Mouse (Mus musculus) neural tube, embryonic 13.5 days (tissue): Measurements from ENCODE around the gene Gm43738. TPM values are rescaled to one million over a fixed set of nuclear protein-coding genes. Genes with fewer than 3 reads are reported as not detected.
"Not testable (repeated sequence)": the region's sequence is repeated elsewhere in the genome, so short reads cannot be mapped to it uniquely, and the experiment has no call there.

ENCODE experiments used
- ATAC-seq: fragments of 200-750 bp; cut with Nextera tagmentation; 2 replicates; pipeline ENCODE4 v1.8.0; 2017; ENCODE audit warnings: low read depth, mild to moderate bottlenecking, moderate TSS enrichment, moderate library complexity
- H3K27ac ChIP-seq: fragments of 300-500 bp; sonication (generic); replicated peaks from 2 replicates; pipeline ENCODE4 v1.5.1; 2015; ENCODE audit warnings: moderate library complexity, mild to moderate bottlenecking, inconsistent platforms
- H3K27me3 ChIP-seq: fragments of 300-500 bp; sonication (generic); 2 replicates; pipeline ENCODE4 v1.6.1; 2015; ENCODE audit warnings: mild to moderate bottlenecking, inconsistent platforms
- H3K36me3 ChIP-seq: fragments of 300-500 bp; sonication (generic); 2 replicates; pipeline ENCODE4 v1.6.1; 2015; ENCODE audit warnings: mild to moderate bottlenecking, inconsistent platforms
- H3K4me1 ChIP-seq: fragments of 300-500 bp; sonication (generic); replicated peaks from 2 replicates; pipeline ENCODE4 v1.6.1; 2015; ENCODE audit warnings: inconsistent platforms
- H3K4me2 ChIP-seq: fragments of 300-500 bp; sonication (generic); 2 replicates; pipeline ENCODE4 v1.6.1; 2015; ENCODE audit warnings: inconsistent platforms, mild to moderate bottlenecking, moderate library complexity
- H3K4me3 ChIP-seq: fragments of 300-500 bp; sonication (generic); 2 replicates; pipeline ENCODE4 v1.5.1; 2015; ENCODE audit warnings: mild to moderate bottlenecking, inconsistent platforms
- H3K9ac ChIP-seq: fragments of 300-500 bp; sonication (generic); 2 replicates; pipeline ENCODE4 v1.6.1; 2015; ENCODE audit warnings: moderate library complexity, mild to moderate bottlenecking, inconsistent platforms
- H3K9me3 ChIP-seq: fragments of 300-500 bp; sonication (generic); 2 replicates; pipeline ENCODE4 v1.6.1; 2016; ENCODE audit warnings: inconsistent platforms
- WGBS: fragments of 180-500 bp; shearing (Covaris S2); methylation state at CpG from one replicate; pipeline ENCODE4 v1.1.7; 2015; 5-methylcytosine and 5-hydroxymethylcytosine counted together
- polyA plus RNA-seq: library from polyadenylated mRNA; unstranded; fragments of >200 nt; fragmentation: Nextera tagmentation; extraction: Ambion mirVana; gene quantifications from 2 replicates; pipeline ENCODE4 v1.2.1, GENCODE M21; 2015

Gene Gm43738
- polyA plus RNA-seq, 1 experiment from 2014 or later = not detected

GRCm38 (mm10) chr3:89084654-89085190 is 16.2 kb downstream of the Gm43738 start:
- H3K9me3 ChIP-seq = no peaks in the 10 kb centered on the region

GRCm38 (mm10) chr3:89084133-89084532 is 16.8 kb downstream of the Gm43738 start:
- peaks cover 14% of the 10 kb centered on the region for H3K4me1 ChIP-seq
- no peak overlapping the region for H3K9ac ChIP-seq
- H3K4me3 ChIP-seq = no peak overlapping the region
- no peak for ATAC-seq
- 78% methylated on average over 2 of the region's 2 CpGs for WGBS
- no peak overlapping the region for H3K27ac ChIP-seq
- H3K9me3 ChIP-seq = no peaks in the 10 kb centered on the region
- no peak overlapping the region for H3K4me2 ChIP-seq
- H3K27me3 ChIP-seq = peaks cover 9% of the 10 kb centered on the region; the same call in 1 of the 2 replicates
- peaks cover 67% of the 10 kb centered on the region for H3K36me3 ChIP-seq

More at GRCm38 (mm10) chr3:89084654-89085190, 16.2 kb downstream of the Gm43738 start:
- no peak overlapping the region for H3K4me2 ChIP-seq
- no peak overlapping the region for H3K4me3 ChIP-seq
- no peak for ATAC-seq
- H3K36me3 ChIP-seq = peaks cover 63% of the 10 kb centered on the region
- H3K4me1 ChIP-seq = peaks cover 19% of the 10 kb centered on the region
- H3K27ac ChIP-seq = no peak overlapping the region
- H3K27me3 ChIP-seq = peaks cover 14% of the 10 kb centered on the region; the same call in 1 of the 2 replicates
- no peak overlapping the region for H3K9ac ChIP-seq
- 85% methylated on average over 12 of the region's 12 CpGs for WGBS

- not testable (repeated sequence) for H3K4me2 ChIP-seq, H3K27ac ChIP-seq, H3K4me3 ChIP-seq, H3K9me3 ChIP-seq, H3K9ac ChIP-seq, H3K4me1 ChIP-seq, ATAC-seq, H3K27me3 ChIP-seq
- H3K36me3 ChIP-seq = peaks cover 63% of the 10 kb centered on the region
Measured at GRCm38 (mm10) chr3:89082287-89082686, 18.6 kb downstream of the Gm43738 start.

- H3K4me3 ChIP-seq = no peak overlapping the region
- WGBS = 90% methylated on average over 9 of the region's 9 CpGs
- no peak for ATAC-seq
- no peak overlapping the region for H3K9ac ChIP-seq
- peaks cover 78% of the 10 kb centered on the region for H3K36me3 ChIP-seq
- no peak overlapping the region for H3K27ac ChIP-seq
- H3K9me3 ChIP-seq = no peaks in the 10 kb centered on the region
- H3K4me2 ChIP-seq = no peak overlapping the region
- no peaks in the 10 kb centered on the region for H3K27me3 ChIP-seq
- no peaks in the 10 kb centered on the region for H3K4me1 ChIP-seq
Measured at GRCm38 (mm10) chr3:89077383-89077782, 23.5 kb downstream of the Gm43738 start.

GRCm38 (mm10) chr3:89067265-89067664 is 33.6 kb downstream of the Gm43738 start:
- Histone ChIP-seq H3K36me3 (peaks cover 96% of the 10 kb centered on the region), H3K9me3 (no peaks in the 10 kb centered on the region), H3K27me3 (no peaks in the 10 kb centered on the region), H3K4me1 (no peaks in the 10 kb centered on the region), H3K4me3 (no peak overlapping the region), H3K27ac (no peak overlapping the region), H3K4me2 (no peak overlapping the region), H3K9ac (no peak overlapping the region)
- ATAC-seq = no peak

GRCm38 (mm10) chr3:89061696-89062095 is 39.2 kb downstream of the Gm43738 start:
- Histone ChIP-seq H3K36me3 (peaks cover 94% of the 10 kb centered on the region), H3K27me3 (no peaks in the 10 kb centered on the region), H3K4me2 (no peak overlapping the region), H3K4me1 (no peaks in the 10 kb centered on the region), H3K9ac (no peak overlapping the region), H3K27ac (no peak overlapping the region), H3K4me3 (no peak overlapping the region), H3K9me3 (no peaks in the 10 kb centered on the region)
- ATAC-seq = no peak
- WGBS = 54% methylated on average over 3 of the region's 3 CpGs

GRCm38 (mm10) chr3:89058783-89059182 is 42.1 kb downstream of the Gm43738 start:
- no peak overlapping the region for H3K4me3 ChIP-seq
- H3K9ac ChIP-seq = no peak overlapping the region
- H3K27ac ChIP-seq = no peak overlapping the region
- no peak overlapping the region for H3K4me2 ChIP-seq
- ATAC-seq = no peak
- H3K27me3 ChIP-seq = no peaks in the 10 kb centered on the region
- H3K9me3 ChIP-seq = no peaks in the 10 kb centered on the region
- 91% methylated on average over 3 of the region's 3 CpGs for WGBS
- H3K36me3 ChIP-seq = peaks cover 96% of the 10 kb centered on the region
- H3K4me1 ChIP-seq = no peaks in the 10 kb centered on the region

- Histone ChIP-seq H3K4me2 (no peak overlapping the region), H3K27me3 (no peaks in the 10 kb centered on the region), H3K9ac (no peak overlapping the region), H3K36me3 (peaks cover 96% of the 10 kb centered on the region), H3K9me3 (no peaks in the 10 kb centered on the region), H3K27ac (no peak overlapping the region), H3K4me3 (no peak overlapping the region), H3K4me1 (no peaks in the 10 kb centered on the region)
- 96% methylated on average over 9 of the region's 9 CpGs for WGBS
- no peak for ATAC-seq
Measured at GRCm38 (mm10) chr3:89058361-89058760, 42.5 kb downstream of the Gm43738 start.

GRCm38 (mm10) chr3:89043359-89043758 is 57.5 kb downstream of the Gm43738 start:
- no peak overlapping the region for H3K4me2 ChIP-seq
- no peaks in the 10 kb centered on the region for H3K27me3 ChIP-seq
- 95% methylated on average over 4 of the region's 4 CpGs for WGBS
- no peak overlapping the region for H3K27ac ChIP-seq
- no peak for ATAC-seq
- peaks cover 79% of the 10 kb centered on the region for H3K36me3 ChIP-seq
- H3K9ac ChIP-seq = no peak overlapping the region
- H3K9me3 ChIP-seq = no peaks in the 10 kb centered on the region
- no peak overlapping the region for H3K4me3 ChIP-seq
- no peaks in the 10 kb centered on the region for H3K4me1 ChIP-seq

Other genes with a start within 250 kb of the Gm43738 start
- 41.1 and 45.3 TPM in 2 replicates for gene Msto1, start 187.1 kb downstream of the Gm43738 start, polyA plus RNA-seq
- 19.1 and 20.6 TPM in 2 replicates for gene Ash1l, start 150.5 kb downstream of the Gm43738 start, polyA plus RNA-seq
- 145 and 152 TPM in 2 replicates for gene Dap3, start 149.9 kb downstream of the Gm43738 start, polyA plus RNA-seq
- 83.4 and 91.9 TPM in 2 replicates for gene Rusc1, start 7.8 kb downstream of the Gm43738 start, polyA plus RNA-seq
- 329 and 357 TPM in 2 replicates for gene Fdps, start 860 bp upstream of the Gm43738 start, polyA plus RNA-seq
- 0.14 and 0.46 TPM in 2 replicates for gene Pklr, start 35.0 kb upstream of the Gm43738 start, polyA plus RNA-seq
- 34.6 and 35.6 TPM in 2 replicates for gene Hcn3, start 59.1 kb upstream of the Gm43738 start, polyA plus RNA-seq
- 27.5 and 30.6 TPM in 2 replicates for gene Clk2, start 63.7 kb upstream of the Gm43738 start, polyA plus RNA-seq
- 129 and 135 TPM in 2 replicates for gene Scamp3, start 76.4 kb upstream of the Gm43738 start, polyA plus RNA-seq
- 38.9 and 49.9 TPM in 2 replicates for gene Fam189b, start 82.0 kb upstream of the Gm43738 start, polyA plus RNA-seq
- 48.3 and 50.0 TPM in 2 replicates for gene Gba, start 101.8 kb upstream of the Gm43738 start, polyA plus RNA-seq
- gene Thbs3, start 114.1 kb upstream of the Gm43738 start, polyA plus RNA-seq = 45.6 and 52.8 TPM in 2 replicates
- gene Mtx1, start 126.0 kb upstream of the Gm43738 start, polyA plus RNA-seq = 157 and 170 TPM in 2 replicates
- gene Muc1, start 128.0 kb upstream of the Gm43738 start, polyA plus RNA-seq = 1.0 and 1.1 TPM in 2 replicates
- 248 and 258 TPM in 2 replicates for gene Krtcap2, start 144.9 kb upstream of the Gm43738 start, polyA plus RNA-seq
- 55.8 and 55.9 TPM in 2 replicates for gene Trim46, start 145.2 kb upstream of the Gm43738 start, polyA plus RNA-seq
- 76.9 and 81.4 TPM in 2 replicates for gene Dpm3, start 158.3 kb upstream of the Gm43738 start, polyA plus RNA-seq
- 44.0 and 45.5 TPM in 2 replicates for gene Slc50a1, start 169.5 kb upstream of the Gm43738 start, polyA plus RNA-seq
- 12.5 and 14.5 TPM in 2 replicates for gene Efna1, start 180.0 kb upstream of the Gm43738 start, polyA plus RNA-seq
- gene Efna3, start 221.9 kb upstream of the Gm43738 start, polyA plus RNA-seq = 87.4 and 90.1 TPM in 2 replicates
- 8.5 and 10.7 TPM in 2 replicates for gene Efna4, start 236.9 kb upstream of the Gm43738 start, polyA plus RNA-seq
- 48.8 and 54.0 TPM in 2 replicates for gene Adam15, start 248.9 kb upstream of the Gm43738 start, polyA plus RNA-seq